Mouse (Mus musculus): ENCODE results near the gene Tmem59l. TPM values are rescaled to one million over a fixed set of nuclear protein-coding genes. Genes with fewer than 3 reads are reported as not detected.

Tmem59l gene
- polyA plus RNA-seq, 1 experiment from 2014 or later = 6.7 TPM

GRCm38 (mm10) chr8:70467907-70468306, 19.3 kb downstream of the Tmem59l start:
- DNase-seq (no peak), ATAC-seq (ENCODE audit: insufficient read depth) (no peak)

GRCm38 (mm10) chr8:70467229-70467725, 19.9 kb downstream of the Tmem59l start:
- H3K27ac ChIP-seq (ENCODE audit: low read depth) = no peak overlapping the region
- no peak for DNase-seq
- 0 out of 2 replicates have a peak, but pooled peaks cover 3% of the 10 kb centered on the region for H3K4me1 ChIP-seq (ENCODE audit: insufficient read depth)
- H3K4me3 ChIP-seq (ENCODE audit: low read depth, low read length) = no peak overlapping the region
- TF ChIP-seq CTCF (IDR thresholded peaks at IDR 0.05; ENCODE audit: low read depth) = no peak
- no peaks in the 10 kb centered on the region for H3K27me3 ChIP-seq (ENCODE audit: insufficient read depth, low read length)
- ATAC-seq (ENCODE audit: insufficient read depth) = no peak
- H3K4me2 ChIP-seq = no peak overlapping the region
- H3K9me3 ChIP-seq (ENCODE audit: low read depth, low read length) = no peaks in the 10 kb centered on the region
- no peak overlapping the region for H3K9ac ChIP-seq
- H3K36me3 ChIP-seq (ENCODE audit: insufficient read depth) = 0 out of 2 replicates have a peak, but pooled peaks cover under 1% of the 10 kb centered on the region
- WGBS = 59% methylated on average over 5 of the region's 5 CpGs

More at GRCm38 (mm10) chr8:70467907-70468306, 19.3 kb downstream of the Tmem59l start:
- Histone ChIP-seq H3K4me3 (ENCODE audit: low read depth, low read length) (no peak overlapping the region), H3K9me3 (ENCODE audit: low read depth, low read length) (no peaks in the 10 kb centered on the region), H3K4me2 (no peak overlapping the region), H3K4me1 (ENCODE audit: insufficient read depth) (0 out of 2 replicates have a peak, but pooled peaks cover 3% of the 10 kb centered on the region), H3K27me3 (ENCODE audit: insufficient read depth, low read length) (no peaks in the 10 kb centered on the region), H3K9ac (no peak overlapping the region), H3K27ac (ENCODE audit: low read depth) (no peak overlapping the region), H3K36me3 (ENCODE audit: insufficient read depth) (0 out of 2 replicates have a peak, but pooled peaks cover 4% of the 10 kb centered on the region)
- 59% methylated on average over 1 of the region's 1 CpGs for WGBS
- no peak for TF ChIP-seq CTCF (IDR thresholded peaks at IDR 0.05; ENCODE audit: low read depth)

- Histone ChIP-seq H3K9ac (no peak overlapping the region), H3K4me3 (ENCODE audit: low read depth, low read length) (no peak overlapping the region), H3K36me3 (ENCODE audit: insufficient read depth) (no peaks in the 10 kb centered on the region), H3K4me1 (ENCODE audit: insufficient read depth) (0 out of 2 replicates have a peak, but pooled peaks cover 3% of the 10 kb centered on the region), H3K9me3 (ENCODE audit: low read depth, low read length) (no peaks in the 10 kb centered on the region), H3K4me2 (no peak overlapping the region), H3K27me3 (ENCODE audit: insufficient read depth, low read length) (no peaks in the 10 kb centered on the region), H3K27ac (ENCODE audit: low read depth) (no peak overlapping the region)
- 45% methylated on average over 11 of the region's 11 CpGs for WGBS
- TF ChIP-seq CTCF (IDR thresholded peaks at IDR 0.05; ENCODE audit: low read depth) = no peak
- DNase-seq (no peak), ATAC-seq (ENCODE audit: insufficient read depth) (no peak)
Measured at GRCm38 (mm10) chr8:70466771-70467170, 20.4 kb downstream of the Tmem59l start.

GRCm38 (mm10) chr8:70466305-70466704, 20.9 kb downstream of the Tmem59l start:
- WGBS = 85% methylated on average over 4 of the region's 4 CpGs

DNA sequence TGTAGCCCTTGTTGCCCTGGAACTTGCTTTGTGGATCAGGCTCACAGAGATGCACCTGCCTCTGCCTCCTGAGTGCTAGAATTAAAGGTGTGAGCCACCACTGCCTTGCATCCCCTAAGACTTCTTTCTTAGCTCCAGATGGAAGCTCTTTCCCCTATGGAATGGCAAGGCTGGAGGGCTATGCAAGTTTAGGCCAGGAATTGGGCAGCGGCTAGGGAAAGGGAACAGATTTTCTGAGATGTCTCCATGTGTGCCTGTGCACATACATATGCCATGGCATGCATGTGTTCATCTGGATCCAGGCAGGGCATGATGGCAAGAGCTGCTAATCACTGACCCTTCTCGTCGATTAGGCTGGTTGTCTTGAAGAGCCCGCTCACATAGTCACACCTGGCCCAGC, 21.5 kb downstream of the Tmem59l start:
- no peak for TF ChIP-seq CTCF (IDR thresholded peaks at IDR 0.05; ENCODE audit: low read depth)
- Histone ChIP-seq H3K4me1 (ENCODE audit: insufficient read depth) (0 out of 2 replicates have a peak, but pooled peaks cover 3% of the 10 kb centered on the region), H3K27ac (ENCODE audit: low read depth) (no peak overlapping the region), H3K36me3 (ENCODE audit: insufficient read depth) (no peaks in the 10 kb centered on the region), H3K27me3 (ENCODE audit: insufficient read depth, low read length) (no peaks in the 10 kb centered on the region), H3K9me3 (ENCODE audit: low read depth, low read length) (no peaks in the 10 kb centered on the region), H3K4me3 (ENCODE audit: low read depth, low read length) (no peak overlapping the region), H3K4me2 (no peak overlapping the region), H3K9ac (no peak overlapping the region)
- DNase-seq (no peak), ATAC-seq (ENCODE audit: insufficient read depth) (no peak)
- WGBS = 91% methylated on average over 4 of the region's 4 CpGs

More at GRCm38 (mm10) chr8:70466305-70466704, 20.9 kb downstream of the Tmem59l start:
- Histone ChIP-seq H3K9me3 (ENCODE audit: low read depth, low read length) (no peaks in the 10 kb centered on the region), H3K9ac (no peak overlapping the region), H3K27me3 (ENCODE audit: insufficient read depth, low read length) (no peaks in the 10 kb centered on the region), H3K27ac (ENCODE audit: low read depth) (no peak overlapping the region), H3K4me3 (ENCODE audit: low read depth, low read length) (no peak overlapping the region), H3K4me1 (ENCODE audit: insufficient read depth) (0 out of 2 replicates have a peak, but pooled peaks cover 3% of the 10 kb centered on the region), H3K4me2 (no peak overlapping the region), H3K36me3 (ENCODE audit: insufficient read depth) (no peaks in the 10 kb centered on the region)
- TF ChIP-seq CTCF (IDR thresholded peaks at IDR 0.05; ENCODE audit: low read depth) = no peak
- DNase-seq (no peak), ATAC-seq (ENCODE audit: insufficient read depth) (no peak)

DNA sequence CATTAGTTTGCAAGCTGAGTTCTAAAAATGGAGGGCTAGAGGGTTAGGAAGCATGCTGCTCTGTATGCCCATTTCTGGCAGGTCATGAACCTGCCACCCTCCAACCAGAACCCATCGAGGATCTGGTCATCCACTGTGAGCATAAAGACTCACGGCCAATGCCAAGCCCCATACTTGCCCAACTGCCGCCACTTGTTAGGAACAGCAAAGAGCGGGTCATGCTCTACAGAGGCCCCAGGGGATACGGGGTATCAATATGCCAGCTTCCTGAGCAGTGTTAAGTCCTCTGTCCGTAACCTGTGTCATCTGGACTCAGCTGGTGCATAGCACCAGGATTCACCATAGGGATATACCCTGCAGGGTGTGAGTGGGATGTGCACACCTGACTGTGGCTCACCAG, 23.0 kb downstream of the Tmem59l start:
- no peaks in the 10 kb centered on the region for H3K4me1 ChIP-seq (ENCODE audit: insufficient read depth)
- no peaks in the 10 kb centered on the region for H3K36me3 ChIP-seq (ENCODE audit: insufficient read depth)
- 85% methylated on average over 6 of the region's 6 CpGs for WGBS
- TF ChIP-seq CTCF (IDR thresholded peaks at IDR 0.05; ENCODE audit: low read depth) = no peak
- H3K4me3 ChIP-seq (ENCODE audit: low read depth, low read length) = no peak overlapping the region
- ATAC-seq (ENCODE audit: insufficient read depth) = no peak
- DNase-seq = no peak
- no peaks in the 10 kb centered on the region for H3K9me3 ChIP-seq (ENCODE audit: low read depth, low read length)
- no peak overlapping the region for H3K4me2 ChIP-seq
- no peak overlapping the region for H3K9ac ChIP-seq
- no peaks in the 10 kb centered on the region for H3K27me3 ChIP-seq (ENCODE audit: insufficient read depth, low read length)
- H3K27ac ChIP-seq (ENCODE audit: low read depth) = no peak overlapping the region

DNA sequence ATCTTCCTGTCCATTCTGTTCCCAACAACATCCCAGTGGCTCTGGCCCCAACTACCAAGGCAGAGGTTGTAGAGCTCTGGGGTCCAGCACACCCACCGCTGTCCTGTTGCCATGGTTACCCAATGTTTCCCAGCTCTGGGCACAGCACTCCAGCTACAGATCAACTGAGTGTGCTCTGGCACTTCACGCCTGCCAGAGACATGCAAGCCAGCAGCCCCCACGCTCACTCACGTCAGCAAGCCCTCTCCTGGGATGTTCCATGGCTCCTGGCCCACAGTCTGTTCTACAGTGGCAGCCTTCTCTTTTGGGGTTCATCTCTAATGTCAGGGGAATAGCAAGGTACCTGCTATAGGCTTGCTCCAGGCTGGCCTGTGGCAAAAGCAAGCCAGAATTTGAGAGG, 23.9 kb downstream of the Tmem59l start:
- whole genome bisulfite sequencing = 71% methylated on average over 4 of the region's 4 CpGs
- Histone ChIP-seq H3K9ac (no peak overlapping the region), H3K36me3 (ENCODE audit: insufficient read depth) (no peaks in the 10 kb centered on the region), H3K4me3 (ENCODE audit: low read depth, low read length) (no peak overlapping the region), H3K9me3 (ENCODE audit: low read depth, low read length) (no peaks in the 10 kb centered on the region), H3K27me3 (ENCODE audit: insufficient read depth, low read length) (no peaks in the 10 kb centered on the region), H3K4me2 (no peak overlapping the region), H3K4me1 (ENCODE audit: insufficient read depth) (no peaks in the 10 kb centered on the region), H3K27ac (ENCODE audit: low read depth) (no peak overlapping the region)
- no peak for ATAC-seq (ENCODE audit: insufficient read depth)
- no peak for TF ChIP-seq CTCF (IDR thresholded peaks at IDR 0.05; ENCODE audit: low read depth)
- no peak for DNase-seq
